Mouse (Mus musculus) cortical plate, adult 2 months (tissue): ENCODE measurements around the gene Acaa1a.

Experiments used
- CTCF ChIP-seq: fragments of 200-500 bp; IDR thresholded peaks from 2 replicates; pipeline ENCODE4 v1.5.1; 2011; ENCODE audit warnings: mild to moderate bottlenecking, control low read depth, low read length; ENCODE audit not compliant: insufficient read depth; ENCODE audit errors: extremely low read depth
- POLR2A ChIP-seq: fragments of 200-500 bp; IDR thresholded peaks from 2 replicates; pipeline ENCODE4 v1.6.1; 2011; ENCODE audit warnings: mild to moderate bottlenecking, low read length, control low read depth; ENCODE audit not compliant: insufficient read depth; ENCODE audit errors: extremely low read depth

- TF ChIP-seq POLR2A (no peak), CTCF (no peak)
These were observed 28.9 kb downstream of the Acaa1a start for GRCm38 (mm10) chr9:119368367-119368766.
